ENCODE assay signal across 7 mouse cellular contexts in genomic region chr7:141434464-141434863, GRCm38 (mm10). TPM values are rescaled to one million over a fixed set of nuclear protein-coding genes. Genes with fewer than 3 reads are reported as not detected.
DNase-seq lines count a peak whose midpoint lies in the region; ATAC-seq lines count a peak whose summit lies in the region.

No protein-coding gene starts in this region.

- peak overlapping the region; percentile 35; the same call in 1 of the 2 replicates for H3K27ac ChIP-seq in heart, embryonic 12.5 days (ENCODE audit: poor library complexity, severe bottlenecking)
- peak overlapping the region; percentile 75 for H3K27ac ChIP-seq in midbrain, embryonic 14.5 days (replicated peaks; ENCODE audit: low read depth, low read length)

- peak overlapping the region; percentile 95 for H3K4me2 ChIP-seq in heart, embryonic 12.5 days
- peak overlapping the region; percentile 91 for H3K4me2 ChIP-seq in midbrain, embryonic 14.5 days (ENCODE audit: low read length)

- H3K36me3 ChIP-seq in heart, embryonic 12.5 days = peaks cover 53% of the 10 kb centered on the region
- peaks cover 31% of the 10 kb centered on the region for H3K36me3 ChIP-seq in midbrain, embryonic 14.5 days (ENCODE audit: control insufficient read depth, insufficient read depth, low read length)

- peak overlapping the region; percentile 50 for H3K4me3 ChIP-seq in heart, embryonic 12.5 days
- H3K4me3 ChIP-seq in midbrain, embryonic 14.5 days (replicated peaks; ENCODE audit: low read depth, low read length) = peak overlapping the region; percentile 41

- H3K4me1 ChIP-seq in heart, embryonic 12.5 days (replicated peaks) = peaks cover 50% of the 10 kb centered on the region
- H3K4me1 ChIP-seq in midbrain, embryonic 14.5 days (ENCODE audit: control insufficient read depth, insufficient read depth, low read length) = peaks cover 26% of the 10 kb centered on the region

- H3K9me3 ChIP-seq in heart, embryonic 12.5 days (replicated peaks) = no peaks in the 10 kb centered on the region
- no peaks in the 10 kb centered on the region for H3K9me3 ChIP-seq in midbrain, embryonic 14.5 days (ENCODE audit: control insufficient read depth, low read length)

- peak overlapping the region; percentile 75 for H3K9ac ChIP-seq in heart, embryonic 12.5 days
- peak overlapping the region; percentile 53 for H3K9ac ChIP-seq in midbrain, embryonic 14.5 days (replicated peaks; ENCODE audit: low read length)

- ATAC-seq in heart, embryonic 12.5 days (ENCODE audit: insufficient number of reproducible peaks, low FRiP score) = no peak
- no peak for ATAC-seq in midbrain, embryonic 14.5 days (ENCODE audit: low FRiP score, low TSS enrichment)

- H3K27me3 ChIP-seq in heart, embryonic 12.5 days (replicated peaks) = no peaks in the 10 kb centered on the region
- no peaks in the 10 kb centered on the region for H3K27me3 ChIP-seq in midbrain, embryonic 14.5 days (ENCODE audit: control insufficient read depth, insufficient read depth, low read length)

- WGBS in heart, embryonic 12.5 days = 17% methylated on average over 8 of the region's 8 CpGs
- WGBS in midbrain, embryonic 14.5 days = 6% methylated on average over 8 of the region's 8 CpGs

- DNase-seq in ovary, postnatal 36 days (ENCODE audit: low spot score) = peak; percentile 51
- DNase-seq in ovary, postnatal 10 days (ENCODE audit: low spot score) = no peak
- peak; percentile 80 for DNase-seq in cerebellum, postnatal 10 days
- peak; percentile 59 to 69 for DNase-seq in layer of hippocampus, postnatal 10 days (ENCODE audit: low spot score in 2 of 2)
- peak; percentile 86 for DNase-seq in midbrain, embryonic 14.5 days
- no peak for DNase-seq in MN1 (ENCODE audit: low spot score)

RNA-seq across cellular contexts. Expression of gene Slc25a22, which starts 3.2 kb away (rescaled TPM):
- polyA plus RNA-seq in heart, embryonic 12.5 days (2016; fragmentation: Nextera tagmentation; extraction: Ambion mirVana) = 19.3 and 20.7 TPM in 2 replicates
- total RNA-seq in layer of hippocampus, postnatal 10 days (2021) = 100 to 1,000 TPM; 281 to 341 TPM
- polyA plus RNA-seq in midbrain, embryonic 14.5 days (2014; fragmentation: Nextera tagmentation; extraction: Ambion mirVana) = 82.9 and 84.3 TPM in 2 replicates

RNA-seq across cellular contexts. Expression of gene Cend1, which starts 5.2 kb away (rescaled TPM):
- 13.9 and 14.6 TPM in 2 replicates for polyA plus RNA-seq in heart, embryonic 12.5 days (2016; fragmentation: Nextera tagmentation; extraction: Ambion mirVana)
- 100 to 1,000 TPM; 259 to 281 TPM for total RNA-seq in layer of hippocampus, postnatal 10 days (2021)
- polyA plus RNA-seq in midbrain, embryonic 14.5 days (2014; fragmentation: Nextera tagmentation; extraction: Ambion mirVana) = 25.7 and 79.2 TPM in 2 replicates

RNA-seq across cellular contexts. Expression of gene Pidd1, which starts 9.4 kb away (rescaled TPM):
- 12.0 and 14.3 TPM in 2 replicates for polyA plus RNA-seq in heart, embryonic 12.5 days (2016; fragmentation: Nextera tagmentation; extraction: Ambion mirVana)
- total RNA-seq in layer of hippocampus, postnatal 10 days (2021) = 1 to 10 TPM; 2.1 to 3.8 TPM
- polyA plus RNA-seq in midbrain, embryonic 14.5 days (2014; fragmentation: Nextera tagmentation; extraction: Ambion mirVana) = 2.3 and 3.6 TPM in 2 replicates

RNA-seq across cellular contexts. Expression of gene Rplp2, which starts 12.7 kb away (rescaled TPM):
- polyA plus RNA-seq in heart, embryonic 12.5 days (2016; fragmentation: Nextera tagmentation; extraction: Ambion mirVana) = 867 and 941 TPM in 2 replicates
- total RNA-seq in layer of hippocampus, postnatal 10 days (2021) = 100 to 1,000 TPM; 648 to 721 TPM
- polyA plus RNA-seq in midbrain, embryonic 14.5 days (2014; fragmentation: Nextera tagmentation; extraction: Ambion mirVana) = 772 and 804 TPM in 2 replicates

RNA-seq across cellular contexts. Expression of gene Gatd1, which starts 20.5 kb away (rescaled TPM):
- polyA plus RNA-seq in heart, embryonic 12.5 days (2016; fragmentation: Nextera tagmentation; extraction: Ambion mirVana) = 25.5 and 26.7 TPM in 2 replicates
- total RNA-seq in layer of hippocampus, postnatal 10 days (2021) = 10 to 100 TPM; 34.4 to 39.3 TPM
- 48.3 and 49.3 TPM in 2 replicates for polyA plus RNA-seq in midbrain, embryonic 14.5 days (2014; fragmentation: Nextera tagmentation; extraction: Ambion mirVana)

Comparison
In these comparisons a context has a peak if more than half of its experiments do, and no peak if none do; other contexts are left out.
1. DNase-seq: peak in ovary, postnatal 36 days (single experiment), cerebellum, postnatal 10 days (2 of 2), layer of hippocampus, postnatal 10 days (2 of 2) and midbrain, embryonic 14.5 days (single experiment); none in ovary, postnatal 10 days (single experiment) and MN1 (single experiment).